Mouse (Mus musculus) liver, postnatal 0 days (tissue): ENCODE measurements around the gene Kif2a. TPM values are rescaled to one million over a fixed set of nuclear protein-coding genes. Genes with fewer than 3 reads are reported as not detected.
A peak's percentile ranks its signal among the peaks of the same experiment; 100 is the strongest.
"Not testable (repeated sequence)": the region's sequence is repeated elsewhere in the genome, so short reads cannot be mapped to it uniquely, and the experiment has no call there.

Experiments
- ATAC-seq: fragments of 200-750 bp; cut with Nextera tagmentation; 2 replicates; pipeline ENCODE4 v1.8.0; 2017; ENCODE audit warnings: mild to moderate bottlenecking, moderate library complexity
- DNase-seq: peaks from one replicate; pipeline ENCODE4 v3.0.0-alpha.2; 2016
- H3K27ac ChIP-seq: fragments of 300-500 bp; sonication (generic); 2 replicates; pipeline ENCODE4 v1.5.1; 2014; ENCODE audit warnings: antibody characterized with exemption, moderate library complexity, mild to moderate bottlenecking, low read depth
- H3K27me3 ChIP-seq: fragments of 300-500 bp; sonication (generic); 2 replicates; pipeline ENCODE4 v1.6.1; 2014; ENCODE audit warnings: low read length, control low read depth, mixed read lengths; ENCODE audit not compliant: insufficient read depth
- H3K36me3 ChIP-seq: fragments of 300-500 bp; sonication (generic); replicated peaks from 2 replicates; pipeline ENCODE4 v1.6.1; 2014; ENCODE audit warnings: mild to moderate bottlenecking, control low read depth, low read length, moderate library complexity, mixed read lengths; ENCODE audit not compliant: insufficient read depth
- H3K4me1 ChIP-seq: fragments of 300-500 bp; sonication (generic); 2 replicates; pipeline ENCODE4 v1.6.1; 2014; ENCODE audit warnings: antibody characterized with exemption, mild to moderate bottlenecking, control low read depth; ENCODE audit not compliant: insufficient read depth
- H3K4me2 ChIP-seq: fragments of 300-500 bp; sonication (generic); 2 replicates; pipeline ENCODE4 v1.6.1; 2014; ENCODE audit warnings: low read depth, mild to moderate bottlenecking, low read length, moderate library complexity, mixed read lengths
- H3K4me3 ChIP-seq: fragments of 300-500 bp; sonication (generic); 2 replicates; pipeline ENCODE4 v1.5.1; 2014; ENCODE audit warnings: low read depth, low read length
- H3K9ac ChIP-seq: fragments of 300-500 bp; sonication (generic); replicated peaks from 2 replicates; pipeline ENCODE4 v1.6.1; 2014; ENCODE audit warnings: mild to moderate bottlenecking, moderate library complexity
- H3K9me3 ChIP-seq: fragments of 300-500 bp; sonication (generic); 2 replicates; pipeline ENCODE4 v1.6.1; 2016; ENCODE audit warnings: mild to moderate bottlenecking, control low read depth, low read length, mixed read lengths
- CTCF ChIP-seq: sonication (generic); IDR thresholded peaks from 2 replicates; pipeline ENCODE4 v1.5.1; 2016; ENCODE audit warnings: antibody characterized with exemption, low read depth
- EP300 ChIP-seq: IDR thresholded peaks from 2 replicates; pipeline ENCODE4 v1.6.1; 2016; ENCODE audit warnings: antibody characterized with exemption, low read depth, mild to moderate bottlenecking
- WGBS: fragments of 180-500 bp; shearing (Covaris S2); extraction: QIAGEN DNeasy Blood & Tissue Kit; methylation state at CpG from one replicate; pipeline ENCODE4 v1.1.7; 2014; ENCODE audit not compliant: insufficient replicate concordance; 5-methylcytosine and 5-hydroxymethylcytosine counted together
- polyA plus RNA-seq: library from polyadenylated mRNA; unstranded; fragments of >200 nt; fragmentation: Nextera tagmentation; extraction: Ambion mirVana; gene quantifications from 2 replicates; pipeline ENCODE4 v1.2.1, GENCODE M21; 2015

Gene Kif2a
- polyA plus RNA-seq, 1 experiment from 2014 or later, result 21.2 TPM

DNA sequence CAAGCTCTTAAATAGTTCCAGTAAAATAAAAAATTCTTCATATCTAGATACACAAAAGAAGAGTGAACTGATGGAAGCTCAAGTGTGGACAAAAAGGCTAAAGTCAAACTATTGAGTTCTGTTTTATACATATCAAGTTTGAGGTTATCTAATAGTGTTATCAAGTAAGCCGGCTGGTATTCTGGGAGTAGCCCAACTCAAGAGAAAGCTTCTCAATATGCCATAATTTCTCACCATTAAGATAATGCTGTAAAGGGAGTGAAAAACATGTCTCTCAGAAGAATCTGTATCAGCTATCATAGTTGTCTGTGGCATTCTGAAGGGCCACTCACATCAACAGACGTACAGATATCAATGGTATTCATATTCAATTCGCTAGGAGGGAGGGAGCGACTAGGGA lies 13.8 kb downstream of the Kif2a start:
- DNase-seq (no peak), ATAC-seq (no peak)
- H3K9me3 ChIP-seq, result no peaks in the 10 kb centered on the region
- 65% methylated on average over 4 of the region's 4 CpGs for WGBS
- no peak overlapping the region for H3K4me3 ChIP-seq
- peaks cover 11% of the 10 kb centered on the region for H3K4me1 ChIP-seq
- TF ChIP-seq EP300, result no peak
- no peak for TF ChIP-seq CTCF
- no peak overlapping the region for H3K4me2 ChIP-seq
- H3K9ac ChIP-seq, result no peak overlapping the region
- H3K27ac ChIP-seq, result no peak overlapping the region
- H3K27me3 ChIP-seq, result no peaks in the 10 kb centered on the region
- H3K36me3 ChIP-seq, result no peaks in the 10 kb centered on the region

DNA sequence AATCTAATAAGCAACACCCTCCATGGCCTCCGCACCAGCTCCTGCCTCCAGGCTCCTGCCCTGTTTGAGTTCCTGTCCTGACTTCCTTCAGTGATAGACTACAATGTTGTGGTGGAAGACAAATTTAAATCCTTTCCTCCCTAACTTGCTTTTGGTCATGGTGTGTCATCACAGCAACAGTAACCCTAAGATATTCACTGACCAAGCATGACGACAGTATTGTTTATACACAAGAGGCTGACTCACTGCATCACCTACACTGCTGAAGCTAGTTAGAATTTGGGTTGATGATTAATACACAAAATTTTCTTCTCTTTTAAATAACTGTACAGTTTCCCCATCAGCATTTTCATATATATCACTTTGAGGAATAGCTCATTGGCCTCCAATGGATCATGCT lies 18.7 kb downstream of the Kif2a start:
- H3K4me2 ChIP-seq, result no peak overlapping the region
- no peak overlapping the region for H3K4me3 ChIP-seq
- no peak for DNase-seq
- no peaks in the 10 kb centered on the region for H3K36me3 ChIP-seq
- 78% methylated on average over 2 of the region's 2 CpGs for WGBS
- no peak for ATAC-seq
- no peaks in the 10 kb centered on the region for H3K27me3 ChIP-seq
- no peaks in the 10 kb centered on the region for H3K9me3 ChIP-seq
- no peak overlapping the region for H3K27ac ChIP-seq
- TF ChIP-seq EP300, result no peak
- TF ChIP-seq CTCF, result no peak
- H3K4me1 ChIP-seq, result peaks cover 9% of the 10 kb centered on the region
- no peak overlapping the region for H3K9ac ChIP-seq

DNA sequence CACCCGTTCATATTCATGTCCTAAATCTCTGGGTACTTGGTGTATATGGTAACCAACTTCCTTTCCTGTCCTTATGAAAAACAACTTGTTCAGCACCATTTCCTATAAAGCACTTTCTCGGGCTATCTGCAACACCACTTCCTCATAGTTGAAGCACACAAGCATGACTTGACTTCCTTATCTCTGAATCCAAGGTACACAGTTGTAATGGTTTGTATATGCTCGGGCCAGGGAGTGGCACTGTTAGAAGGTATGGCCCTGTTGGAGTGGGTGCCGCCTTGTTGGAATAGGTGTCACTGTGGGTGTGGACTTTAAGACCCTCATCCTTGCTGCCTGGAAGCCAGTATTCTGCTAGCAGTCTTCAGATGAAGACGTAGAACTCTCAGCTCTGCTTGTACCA lies 23.3 kb downstream of the Kif2a start:
- DNase-seq (peak; percentile 58), ATAC-seq (peak; percentile 98)
- H3K4me1 ChIP-seq, result peaks cover 27% of the 10 kb centered on the region
- H3K4me3 ChIP-seq, result no peak overlapping the region
- 30% methylated on average over 5 of the region's 5 CpGs for WGBS
- peak overlapping the region; percentile 38 for H3K4me2 ChIP-seq
- peak; percentile 28 for TF ChIP-seq CTCF
- peak; percentile 96 for TF ChIP-seq EP300
- peak overlapping the region; percentile 82 for H3K27ac ChIP-seq
- no peaks in the 10 kb centered on the region for H3K27me3 ChIP-seq
- no peaks in the 10 kb centered on the region for H3K9me3 ChIP-seq
- H3K9ac ChIP-seq, result no peak overlapping the region
- H3K36me3 ChIP-seq, result 0 out of 2 replicates have a peak, but pooled peaks cover 2% of the 10 kb centered on the region

DNA sequence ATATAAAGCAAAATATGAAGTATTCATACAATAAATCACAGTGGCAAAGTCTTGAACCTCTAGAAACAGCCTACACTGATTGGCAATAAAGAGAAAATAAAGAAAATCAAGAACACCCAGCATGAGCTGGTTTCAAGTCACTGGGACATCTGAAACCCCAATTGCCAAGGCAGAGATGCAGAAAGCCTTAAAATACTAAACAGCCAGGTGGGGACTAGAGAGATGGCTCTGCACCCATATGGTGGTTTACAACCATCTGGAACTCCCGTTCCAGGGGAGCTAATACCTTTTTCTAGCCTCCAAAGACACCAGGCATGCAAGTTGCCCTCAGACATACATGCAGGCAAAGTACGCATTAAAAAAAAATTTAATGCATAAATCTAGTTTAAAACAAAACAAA lies 23.9 kb downstream of the Kif2a start:
- H3K4me2 ChIP-seq, result peak overlapping the region; percentile 38

DNA sequence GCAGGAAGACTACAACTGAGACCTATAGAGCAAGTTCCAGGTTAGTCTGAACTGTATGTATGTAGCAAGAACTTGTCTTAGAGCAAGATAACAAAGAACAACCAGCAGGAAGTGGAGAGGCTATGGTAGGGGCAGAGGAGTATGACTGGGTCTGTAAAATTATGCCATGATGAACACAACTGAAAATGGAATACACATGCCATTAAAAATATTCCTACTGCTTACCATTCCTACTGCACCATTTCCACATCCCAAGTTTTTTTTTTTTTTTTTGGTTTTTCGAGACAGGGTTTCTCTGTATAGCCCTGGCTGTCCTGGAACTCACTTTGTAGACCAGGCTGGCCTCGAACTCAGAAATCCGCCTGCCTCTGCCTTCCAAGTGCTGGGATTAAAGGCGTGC lies 24.4 kb downstream of the Kif2a start:
- not testable (repeated sequence) for H3K9me3 ChIP-seq, H3K4me3 ChIP-seq, ATAC-seq, DNase-seq, H3K27me3 ChIP-seq, H3K9ac ChIP-seq, H3K4me2 ChIP-seq
- peak overlapping the region; percentile 62; the same call in 1 of the 2 replicates for H3K27ac ChIP-seq
- H3K36me3 ChIP-seq, result peaks cover 13% of the 10 kb centered on the region; the same call in 1 of the 2 replicates
- 91% methylated on average over 4 of the region's 4 CpGs for WGBS
- H3K4me1 ChIP-seq, result peaks cover 27% of the 10 kb centered on the region

More for the DNA sequence above, 23.9 kb downstream of the Kif2a start:
- no peak for DNase-seq
- Histone ChIP-seq H3K9ac (no peak overlapping the region), H3K4me1 (peaks cover 27% of the 10 kb centered on the region), H3K27ac (peak overlapping the region; percentile 82), H3K4me3 (no peak overlapping the region), H3K9me3 (no peaks in the 10 kb centered on the region), H3K27me3 (no peaks in the 10 kb centered on the region), H3K36me3 (peaks cover 8% of the 10 kb centered on the region; the same call in 1 of the 2 replicates)
- 77% methylated on average over 2 of the region's 2 CpGs for WGBS
- no peak for ATAC-seq
- TF ChIP-seq CTCF (no peak), EP300 (no peak)

DNA sequence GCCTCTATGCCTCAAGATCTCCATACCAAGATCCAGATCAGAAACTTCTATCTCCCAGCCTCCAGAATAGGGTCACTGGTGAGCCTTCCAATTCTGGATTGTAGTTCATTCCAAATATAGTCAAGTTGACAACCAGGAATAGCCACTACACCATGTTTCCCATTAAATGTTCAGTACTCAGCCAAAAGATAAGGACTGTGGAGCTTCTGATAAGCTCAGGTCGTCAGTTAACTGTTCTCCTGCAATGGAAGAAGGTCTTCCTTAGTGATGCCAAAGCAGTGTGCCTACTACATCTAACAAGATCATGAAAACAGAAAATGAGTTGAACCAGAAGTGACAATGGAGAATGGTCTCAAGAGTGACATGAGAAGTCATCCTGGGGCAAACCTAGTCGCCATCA lies 25.0 kb downstream of the Kif2a start:
- DNase-seq (no peak), ATAC-seq (no peak)
- Histone ChIP-seq H3K27ac (0 out of 2 replicates have a peak overlapping the region, but pooled peaks have one; percentile 62), H3K4me1 (peaks cover 27% of the 10 kb centered on the region), H3K9ac (no peak overlapping the region), H3K4me3 (no peak overlapping the region), H3K36me3 (peaks cover 18% of the 10 kb centered on the region), H3K9me3 (no peaks in the 10 kb centered on the region), H3K27me3 (no peaks in the 10 kb centered on the region), H3K4me2 (0 out of 2 replicates have a peak overlapping the region, but pooled peaks have one; percentile 15)
- WGBS, result 50% methylated on average over 2 of the region's 2 CpGs
- TF ChIP-seq CTCF (no peak), EP300 (no peak)

DNA sequence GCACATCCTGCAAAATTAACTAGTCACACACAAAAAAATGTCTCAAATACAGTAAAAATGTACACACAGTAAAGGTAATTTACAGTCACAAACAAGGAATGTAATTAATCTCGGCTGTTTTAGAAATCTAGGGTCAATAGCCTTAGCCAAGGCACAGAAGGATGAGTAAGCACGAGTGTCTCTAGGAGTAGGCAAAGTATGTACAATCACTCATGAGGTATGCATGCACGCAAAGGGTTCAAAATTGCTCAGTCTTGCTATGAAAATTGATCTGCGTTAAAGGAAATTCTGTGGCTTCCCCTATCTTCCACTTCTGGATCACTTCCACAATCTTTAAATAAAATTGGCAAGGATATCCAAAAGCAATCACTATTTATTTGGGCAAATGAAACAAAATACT lies 60.4 kb downstream of the Kif2a start:
- 84% methylated on average over 4 of the region's 4 CpGs for WGBS
- H3K4me3 ChIP-seq, result no peak overlapping the region
- DNase-seq (no peak), ATAC-seq (no peak)
- H3K27ac ChIP-seq, result no peak overlapping the region
- no peak overlapping the region for H3K4me2 ChIP-seq
- H3K27me3 ChIP-seq, result no peaks in the 10 kb centered on the region
- TF ChIP-seq CTCF, result no peak
- no peak for TF ChIP-seq EP300
- no peak overlapping the region for H3K9ac ChIP-seq
- no peaks in the 10 kb centered on the region for H3K4me1 ChIP-seq
- H3K36me3 ChIP-seq, result peaks cover 52% of the 10 kb centered on the region
- H3K9me3 ChIP-seq, result no peaks in the 10 kb centered on the region
